Mouse (Mus musculus): ENCODE data around the gene Rbfox1.

DNA sequence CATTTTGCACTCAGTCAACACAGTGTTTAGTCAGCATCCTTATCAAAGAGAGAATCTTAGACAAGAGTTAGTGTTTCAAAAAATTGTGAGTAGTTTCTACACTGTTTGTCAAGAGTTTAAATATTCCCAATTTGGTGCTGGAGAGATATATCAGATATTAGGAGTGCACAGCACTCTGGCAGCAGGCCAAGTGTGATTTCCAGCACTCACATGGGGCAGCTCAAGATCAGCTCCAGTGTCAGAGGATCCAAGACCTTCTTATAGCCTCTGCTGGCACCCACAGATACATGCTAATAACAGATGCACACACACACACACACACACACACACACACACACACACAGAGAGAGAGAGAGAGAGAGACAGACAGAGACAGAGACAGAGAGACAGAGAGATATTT is 424.8 kb downstream of the Rbfox1 start:
- TF ChIP-seq CTCF (IDR thresholded peaks at IDR 0.05; ENCODE audit: control insufficient read depth, insufficient read depth, low read length), result no peak
- no peak for TF ChIP-seq POLR2A (IDR thresholded peaks at IDR 0.05; ENCODE audit: borderline replicate concordance, control insufficient read depth, low read depth, low read length)

Measured in bone marrow, adult 2 months (tissue).